Mouse (Mus musculus) kidney, embryonic 14.5 days (tissue): ENCODE measurements around the gene Zdhhc17. TPM values are rescaled to one million over a fixed set of nuclear protein-coding genes. Genes with fewer than 3 reads are reported as not detected.

ENCODE experiments used
- ATAC-seq: fragments of 200-750 bp; cut with Nextera tagmentation; 2 replicates; pipeline ENCODE4 v1.8.0; 2017; ENCODE audit warnings: moderate number of reproducible peaks, mild to moderate bottlenecking, moderate TSS enrichment, moderate library complexity; ENCODE audit not compliant: low FRiP score, low TSS enrichment
- H3K27ac ChIP-seq: fragments of 300-500 bp; sonication (generic); 2 replicates; pipeline ENCODE4 v1.5.1; 2014; ENCODE audit warnings: low read depth, mild to moderate bottlenecking, low read length, moderate library complexity, mixed read lengths
- H3K27me3 ChIP-seq: fragments of 300-500 bp; sonication (generic); 2 replicates; pipeline ENCODE4 v1.6.1; 2014; ENCODE audit warnings: mild to moderate bottlenecking, low read length; ENCODE audit not compliant: control insufficient read depth, insufficient read depth
- H3K36me3 ChIP-seq: fragments of 300-500 bp; sonication (generic); 2 replicates; pipeline ENCODE4 v1.6.1; 2014; ENCODE audit warnings: low read length, mixed read lengths; ENCODE audit not compliant: control insufficient read depth, insufficient read depth
- H3K4me1 ChIP-seq: fragments of 300-500 bp; sonication (generic); 2 replicates; pipeline ENCODE4 v1.6.1; 2014; ENCODE audit warnings: low read length, mixed read lengths; ENCODE audit not compliant: control insufficient read depth, insufficient read depth
- H3K4me2 ChIP-seq: fragments of 300-500 bp; sonication (generic); replicated peaks from 2 replicates; pipeline ENCODE4 v1.6.1; 2014; ENCODE audit warnings: low read depth, mild to moderate bottlenecking, low read length
- H3K4me3 ChIP-seq: fragments of 300-500 bp; sonication (generic); 2 replicates; pipeline ENCODE4 v1.5.1; 2014; ENCODE audit warnings: mild to moderate bottlenecking, low read length
- H3K9ac ChIP-seq: fragments of 300-500 bp; sonication (generic); 2 replicates; pipeline ENCODE4 v1.6.1; 2014; ENCODE audit warnings: low read depth, mild to moderate bottlenecking, low read length, moderate library complexity
- H3K9me3 ChIP-seq: fragments of 300-500 bp; sonication (generic); 2 replicates; pipeline ENCODE4 v1.6.1; 2016; ENCODE audit warnings: low read length; ENCODE audit not compliant: control insufficient read depth
- WGBS: fragments of 180-500 bp; shearing (Covaris S2); extraction: QIAGEN DNeasy Blood & Tissue Kit; methylation state at CpG from one replicate; pipeline ENCODE4 v1.1.7; 2014; 5-methylcytosine and 5-hydroxymethylcytosine counted together
- polyA plus RNA-seq: library from polyadenylated mRNA; unstranded; fragments of >200 nt; fragmentation: Nextera tagmentation; extraction: Ambion mirVana; gene quantifications from 2 replicates; pipeline ENCODE4 v1.2.1, GENCODE M21; 2014

The Zdhhc17 gene
- polyA plus RNA-seq, 1 experiment from 2014 or later: 33.5 TPM

DNA sequence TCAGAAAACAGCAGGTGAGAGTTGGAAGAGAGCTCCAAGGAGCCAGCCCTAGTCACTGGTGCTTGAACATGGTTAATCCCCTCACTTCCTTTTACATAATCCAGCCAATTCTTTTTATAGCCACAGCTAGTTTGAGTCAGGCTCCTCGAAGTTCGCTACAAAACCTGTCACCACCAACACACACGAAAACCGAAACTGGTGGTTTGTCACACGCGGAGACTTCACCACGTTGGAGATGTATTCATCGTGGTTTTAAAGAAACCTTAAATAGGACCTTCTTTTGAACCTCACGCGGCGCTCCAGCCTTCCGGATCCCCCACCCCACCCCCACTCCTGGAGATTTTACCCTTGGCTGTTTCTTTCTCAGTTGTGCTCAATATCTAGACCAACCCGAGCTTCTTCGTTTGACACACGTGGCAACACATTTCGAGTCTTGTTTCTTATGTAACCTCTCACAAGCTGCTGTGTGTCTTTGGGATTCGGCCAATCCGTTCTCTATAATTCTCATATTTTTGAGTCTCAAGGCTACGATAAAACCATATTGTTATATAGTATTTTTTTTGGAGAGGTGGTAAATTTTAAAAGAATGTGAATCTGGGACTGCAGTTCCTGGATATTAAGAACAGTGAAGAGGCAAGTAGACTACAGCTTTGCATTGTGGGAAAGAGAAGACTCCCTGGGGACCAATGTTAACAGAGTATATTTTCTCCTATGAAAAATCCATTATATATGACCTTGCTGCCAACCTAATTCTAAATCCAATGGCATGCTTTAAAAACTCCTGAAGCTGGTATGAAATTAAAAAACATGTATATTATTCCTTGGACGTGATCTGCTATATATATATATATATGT lies 21.8 kb upstream of the Zdhhc17 start:
- Histone ChIP-seq H3K4me3 (peak overlapping the region; percentile 2; the same call in 1 of the 2 replicates), H3K27me3 (no peaks in the 10 kb centered on the region), H3K9me3 (no peaks in the 10 kb centered on the region), H3K27ac (no peak overlapping the region), H3K36me3 (no peaks in the 10 kb centered on the region), H3K4me2 (peak overlapping the region; percentile 25; the same call in 1 of the 2 replicates), H3K9ac (no peak overlapping the region), H3K4me1 (no peaks in the 10 kb centered on the region)
- WGBS: 47% methylated on average over 20 of the region's 20 CpGs
- ATAC-seq: no peak

DNA sequence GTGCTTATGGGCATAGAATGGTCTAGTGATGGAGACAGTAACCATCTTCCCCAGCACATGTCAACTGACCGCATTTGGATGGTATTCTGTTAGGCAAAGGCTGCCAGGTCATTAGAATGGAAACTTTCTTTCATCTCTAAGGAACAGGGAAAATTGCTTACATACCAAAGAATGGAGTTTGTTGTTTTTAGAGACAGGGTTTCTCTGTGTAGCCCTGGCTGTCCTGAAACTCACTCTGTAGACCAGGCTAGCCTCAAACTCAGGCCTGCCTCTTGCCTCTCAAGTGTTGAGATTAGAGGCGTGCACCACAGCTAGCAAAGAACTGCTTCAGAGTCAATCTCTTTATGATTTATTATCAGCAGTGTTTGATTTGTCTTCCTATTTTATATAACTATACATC lies 20.9 kb upstream of the Zdhhc17 start:
- Histone ChIP-seq H3K27me3 (no peaks in the 10 kb centered on the region), H3K9me3 (no peaks in the 10 kb centered on the region), H3K36me3 (no peaks in the 10 kb centered on the region), H3K9ac (no peak overlapping the region), H3K4me3 (no peak overlapping the region), H3K4me1 (no peaks in the 10 kb centered on the region), H3K27ac (no peak overlapping the region), H3K4me2 (no peak overlapping the region)
- ATAC-seq: no peak
- 90% methylated on average over 2 of the region's 2 CpGs for WGBS

DNA sequence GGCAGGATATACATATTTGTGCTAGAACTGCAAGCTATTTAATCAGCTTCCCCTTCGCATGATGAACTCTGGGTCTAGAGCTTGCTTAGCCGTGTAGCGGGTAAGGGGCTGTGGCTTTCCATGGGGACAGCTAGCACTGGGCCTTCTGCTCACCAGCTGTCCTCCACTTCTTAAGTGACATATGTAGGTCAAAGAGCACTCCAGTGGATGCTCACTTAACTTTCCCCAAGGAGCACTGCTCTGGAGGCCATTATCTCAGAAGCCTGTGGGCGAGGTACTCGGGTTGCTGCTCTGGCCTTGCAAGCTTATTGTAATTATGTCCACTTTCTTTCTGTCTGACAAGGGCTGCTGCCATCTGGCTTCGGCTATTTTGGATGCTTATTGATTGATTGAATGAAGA lies 16.2 kb upstream of the Zdhhc17 start:
- Histone ChIP-seq H3K9me3 (no peaks in the 10 kb centered on the region), H3K4me2 (no peak overlapping the region), H3K4me1 (no peaks in the 10 kb centered on the region), H3K27me3 (no peaks in the 10 kb centered on the region), H3K27ac (no peak overlapping the region), H3K36me3 (no peaks in the 10 kb centered on the region), H3K4me3 (no peak overlapping the region), H3K9ac (no peak overlapping the region)
- ATAC-seq: no peak
- WGBS: 83% methylated on average over 6 of the region's 6 CpGs

DNA sequence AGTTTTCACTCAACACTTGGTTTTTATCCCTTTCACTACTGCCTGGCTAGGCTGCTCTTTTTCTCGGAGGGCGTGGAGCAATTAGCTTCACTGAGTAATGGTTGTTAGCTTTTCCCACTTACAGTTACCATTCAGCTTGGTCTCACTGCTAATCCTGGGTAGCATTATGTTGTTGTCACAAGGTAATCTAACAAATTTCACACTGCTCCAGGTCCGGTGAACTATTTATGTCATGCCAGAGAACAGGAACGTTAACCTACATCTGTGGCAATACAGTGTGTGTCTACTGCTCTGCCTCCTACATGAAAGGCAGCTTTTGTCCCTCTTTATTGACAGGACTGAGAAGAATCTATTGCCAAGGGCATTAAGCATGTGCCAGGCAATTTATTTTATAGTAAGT lies 14.8 kb upstream of the Zdhhc17 start:
- WGBS: 74% methylated on average over 4 of the region's 4 CpGs
- no peak for ATAC-seq

DNA sequence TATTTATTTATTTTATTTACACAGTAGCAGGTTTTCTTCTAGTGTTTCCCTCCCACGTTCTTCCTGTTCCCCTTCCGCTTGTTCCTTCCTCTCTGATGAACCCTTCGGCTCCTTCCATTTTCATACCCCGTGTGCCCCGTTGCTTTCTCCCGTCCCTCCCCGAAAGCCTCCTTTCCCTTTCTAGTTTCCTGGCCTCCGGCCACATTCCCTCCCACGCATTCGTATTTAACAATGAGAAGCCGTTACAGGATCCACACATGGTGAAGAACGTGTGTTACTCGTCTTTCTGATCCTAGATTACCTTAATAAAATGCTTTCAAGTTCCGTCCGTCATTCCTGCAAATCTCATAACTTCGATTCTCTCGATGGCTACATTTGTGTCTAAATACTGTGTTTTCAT lies 4.5 kb upstream of the Zdhhc17 start:
- H3K36me3 ChIP-seq: no peaks in the 10 kb centered on the region
- H3K4me2 ChIP-seq: no peak overlapping the region
- H3K27me3 ChIP-seq: no peaks in the 10 kb centered on the region
- no peak for ATAC-seq
- 64% methylated on average over 17 of the region's 17 CpGs for WGBS
- H3K4me3 ChIP-seq: no peak overlapping the region
- H3K4me1 ChIP-seq: no peaks in the 10 kb centered on the region
- no peak overlapping the region for H3K27ac ChIP-seq
- no peaks in the 10 kb centered on the region for H3K9me3 ChIP-seq
- no peak overlapping the region for H3K9ac ChIP-seq

More for the DNA sequence above, 14.8 kb upstream of the Zdhhc17 start:
- Histone ChIP-seq H3K27ac (no peak overlapping the region), H3K36me3 (no peaks in the 10 kb centered on the region), H3K4me2 (no peak overlapping the region), H3K9ac (no peak overlapping the region), H3K9me3 (no peaks in the 10 kb centered on the region), H3K27me3 (no peaks in the 10 kb centered on the region), H3K4me1 (no peaks in the 10 kb centered on the region), H3K4me3 (no peak overlapping the region)

DNA sequence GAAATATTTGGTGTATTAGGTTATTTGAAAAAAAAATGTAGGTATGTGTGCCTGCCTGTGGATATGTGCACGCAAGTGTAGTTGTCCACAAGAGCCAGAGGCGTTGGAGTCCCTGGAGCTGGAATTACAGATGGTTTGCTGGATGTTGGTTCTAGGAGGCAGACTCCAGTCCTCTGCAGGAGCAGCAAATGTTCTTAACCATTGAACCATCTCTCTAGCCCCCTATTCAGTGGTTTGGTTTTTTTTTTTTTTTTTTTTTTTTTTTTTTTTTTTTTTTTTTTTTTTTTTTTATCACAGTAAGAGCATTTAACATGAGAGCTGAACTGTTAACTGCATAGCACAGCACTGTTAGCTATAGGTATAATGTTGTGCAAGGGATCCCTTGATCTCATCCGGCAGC lies 3.3 kb upstream of the Zdhhc17 start:
- Histone ChIP-seq H3K9ac (no peak overlapping the region), H3K4me3 (no peak overlapping the region), H3K4me2 (no peak overlapping the region), H3K9me3 (no peaks in the 10 kb centered on the region), H3K27ac (no peak overlapping the region), H3K4me1 (no peaks in the 10 kb centered on the region; the same call in 1 of the 2 replicates), H3K36me3 (no peaks in the 10 kb centered on the region), H3K27me3 (no peaks in the 10 kb centered on the region)
- WGBS: 96% methylated on average over 3 of the region's 3 CpGs
- no peak for ATAC-seq

- no peaks in the 10 kb centered on the region for H3K36me3 ChIP-seq
- no peaks in the 10 kb centered on the region; the same call in 1 of the 2 replicates for H3K4me1 ChIP-seq
- no peak for ATAC-seq
- H3K9ac ChIP-seq: no peak overlapping the region
- 75% methylated on average over 5 of the region's 5 CpGs for WGBS
- H3K4me2 ChIP-seq: no peak overlapping the region
- no peaks in the 10 kb centered on the region for H3K9me3 ChIP-seq
- no peak overlapping the region for H3K27ac ChIP-seq
- no peak overlapping the region for H3K4me3 ChIP-seq
- H3K27me3 ChIP-seq: no peaks in the 10 kb centered on the region
Measured at GRCm38 (mm10) chr10:111012496-111013038, 2.6 kb upstream of the Zdhhc17 start.

DNA sequence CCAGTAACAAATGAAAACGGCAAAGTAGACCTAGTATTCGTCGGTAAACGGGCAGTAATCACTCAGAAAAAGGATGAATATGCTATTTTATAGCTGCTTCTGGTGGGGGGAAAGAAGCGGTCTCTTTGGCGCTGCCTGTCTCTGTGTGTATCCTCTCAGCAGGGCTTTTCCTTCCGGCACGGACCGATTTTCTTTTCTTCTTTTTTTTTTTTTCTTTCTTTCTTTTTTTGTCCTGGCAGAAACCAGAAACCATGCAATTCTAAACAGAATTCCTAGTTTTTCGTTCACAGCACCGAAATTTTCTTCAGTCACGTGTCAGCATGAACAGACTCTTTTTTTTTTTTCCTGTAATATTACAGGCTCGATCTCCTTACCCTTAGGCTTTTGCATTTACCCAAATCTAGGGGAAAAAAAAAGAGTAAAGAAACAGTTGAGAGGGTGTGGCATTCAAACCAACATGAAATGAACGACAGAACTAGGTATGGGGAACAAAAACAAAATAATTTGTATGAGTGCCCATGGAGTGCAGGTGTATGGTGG lies 1.4 kb upstream of the Zdhhc17 start:
- Histone ChIP-seq H3K4me1 (no peaks in the 10 kb centered on the region; the same call in 1 of the 2 replicates), H3K4me3 (peak overlapping the region; percentile 60), H3K4me2 (peak overlapping the region; percentile 87), H3K36me3 (no peaks in the 10 kb centered on the region), H3K9me3 (no peaks in the 10 kb centered on the region), H3K9ac (peak overlapping the region; percentile 93), H3K27me3 (no peaks in the 10 kb centered on the region), H3K27ac (peak overlapping the region; percentile 42; the same call in 1 of the 2 replicates)
- WGBS: 3% methylated on average over 14 of the region's 14 CpGs
- no peak for ATAC-seq
